Mouse (Mus musculus) CH12.LX (cell line): ENCODE data around the gene Kcnab3. TPM values are rescaled to one million over a fixed set of nuclear protein-coding genes. Genes with fewer than 3 reads are reported as not detected.

Experiments used
- DNase-seq: peaks from one replicate; pipeline ENCODE4 v3.0.0-alpha.2; 2013; ENCODE audit errors: extremely low read depth
- H3K27ac ChIP-seq: 2 replicates; pipeline ENCODE4 v1.5.1; 2012; ENCODE audit warnings: low read depth, mild to moderate bottlenecking, control low read depth, moderate library complexity; ENCODE audit not compliant: insufficient read depth
- H3K27me3 ChIP-seq: replicated peaks from 2 replicates; pipeline ENCODE3; 2012; ENCODE audit warnings: inconsistent platforms
- H3K36me3 ChIP-seq, 2 experiments: replicated peaks in 1 of 2; 2 replicates each; pipeline versions ENCODE3 to v1.6.1; 2012; ENCODE audit warnings: inconsistent platforms in 1 of 2, low read length in 1 of 2, mild to moderate bottlenecking in 1 of 2, mixed read lengths in 1 of 2, moderate library complexity in 1 of 2; ENCODE audit not compliant: control insufficient read depth in 1 of 2, insufficient read depth in 1 of 2
- H3K4me1 ChIP-seq, 2 experiments: 2 replicates each; pipeline ENCODE4 v1.6.1; 2012; ENCODE audit warnings: inconsistent platforms in 1 of 2, moderate library complexity in 1 of 2; ENCODE audit not compliant: insufficient read depth in 2 of 2, control insufficient read depth in 1 of 2
- H3K4me2 ChIP-seq: 2 replicates; pipeline ENCODE4 v1.6.1; 2012; ENCODE audit warnings: low read depth, mild to moderate bottlenecking, control low read depth; ENCODE audit not compliant: poor library complexity, insufficient read depth, severe bottlenecking
- H3K4me3 ChIP-seq, 3 experiments: fragments of 150-350 bp in 1 of 3; sonication (generic) in 1 of 3; replicated peaks in 1 of 3; 2 replicates each; pipeline versions ENCODE3 to v1.5.1; 2011 to 2012; ENCODE audit warnings: low read depth in 2 of 3, low read length in 2 of 3, mild to moderate bottlenecking in 2 of 3, moderate library complexity in 2 of 3, control low read depth in 1 of 3, improper control_type of control experiment in 1 of 3, inconsistent platforms in 1 of 3, mixed read lengths in 1 of 3; ENCODE audit not compliant: poor library complexity in 1 of 3
- H3K79me2 ChIP-seq: replicated peaks from 2 replicates; pipeline ENCODE4 v1.6.1; 2012; ENCODE audit warnings: mild to moderate bottlenecking, moderate library complexity; ENCODE audit not compliant: control insufficient read depth, poor library complexity, insufficient read depth, severe bottlenecking; ENCODE audit errors: extremely low read depth
- H3K9ac ChIP-seq: 2 replicates; pipeline ENCODE4 v1.6.1; 2012; ENCODE audit warnings: low read depth, mild to moderate bottlenecking, control low read depth, moderate library complexity; ENCODE audit not compliant: insufficient read depth
- H3K9me3 ChIP-seq: replicated peaks from 2 replicates; pipeline ENCODE3; 2012; ENCODE audit warnings: low read length, inconsistent platforms, mixed read lengths
- BHLHE40 ChIP-seq: IDR thresholded peaks from 2 replicates; pipeline ENCODE4 v1.6.1; 2011; ENCODE audit warnings: mild to moderate bottlenecking, low read depth, low read length, improper control_type of control experiment
- CHD1 ChIP-seq: IDR thresholded peaks from 2 replicates; pipeline ENCODE4 v1.6.1; 2012; ENCODE audit warnings: low read depth, low read length, improper control_type of control experiment, inconsistent platforms
- CHD2 ChIP-seq: IDR thresholded peaks from 2 replicates; pipeline ENCODE4 v1.6.1; 2011; ENCODE audit warnings: low read length, improper control_type of control experiment
- E2F4 ChIP-seq: IDR thresholded peaks from 2 replicates; pipeline ENCODE4 v1.6.1; 2011; ENCODE audit warnings: low read depth, low read length, improper control_type of control experiment; ENCODE audit not compliant: insufficient replicate concordance
- ETS1 ChIP-seq: conservative IDR thresholded peaks from 2 replicates; pipeline ENCODE4 v1.6.1; 2012; ENCODE audit warnings: low read depth, mild to moderate bottlenecking, inconsistent platforms, low read length, improper control_type of control experiment, moderate library complexity
- IRF4 ChIP-seq: IDR thresholded peaks from 2 replicates; pipeline ENCODE4 v1.6.1; 2014; ENCODE audit warnings: low read depth, mild to moderate bottlenecking, inconsistent platforms, low read length, improper control_type of control experiment
- JUND ChIP-seq: conservative IDR thresholded peaks from 2 replicates; pipeline ENCODE4 v1.6.1; 2011; ENCODE audit warnings: low read depth, low read length, improper control_type of control experiment
- MAFK ChIP-seq: IDR thresholded peaks from 2 replicates; pipeline ENCODE4 v1.6.1; 2011; ENCODE audit warnings: low read length, improper control_type of control experiment; ENCODE audit not compliant: insufficient replicate concordance
- MAX ChIP-seq: IDR thresholded peaks from 2 replicates; pipeline ENCODE4 v1.6.1; 2011; ENCODE audit warnings: low read length, improper control_type of control experiment
- MXI1 ChIP-seq: IDR thresholded peaks from 2 replicates; pipeline ENCODE4 v1.6.1; 2011; ENCODE audit warnings: mild to moderate bottlenecking, low read depth, low read length, improper control_type of control experiment
- PAX5 ChIP-seq: IDR thresholded peaks from 2 replicates; pipeline ENCODE4 v1.6.1; 2012; ENCODE audit warnings: low read length, inconsistent platforms, mixed read lengths
- POLR2A ChIP-seq: IDR thresholded peaks from 2 replicates; pipeline ENCODE4 v1.6.1; 2011; ENCODE audit warnings: low read depth, mild to moderate bottlenecking, improper control_type of control experiment, low read length
- RCOR1 ChIP-seq: conservative IDR thresholded peaks from 2 replicates; pipeline ENCODE4 v1.6.1; 2012; ENCODE audit warnings: low read depth, mild to moderate bottlenecking, inconsistent platforms, low read length, improper control_type of control experiment
- SIN3A ChIP-seq: IDR thresholded peaks from 2 replicates; pipeline ENCODE4 v1.6.1; 2012; ENCODE audit warnings: low read length, improper control_type of control experiment, inconsistent platforms
- ZC3H11A ChIP-seq: IDR thresholded peaks from 2 replicates; pipeline ENCODE4 v1.6.1; 2012; ENCODE audit warnings: low read depth, mild to moderate bottlenecking, inconsistent platforms, low read length, improper control_type of control experiment
- ZNF384 ChIP-seq: IDR thresholded peaks from 2 replicates; pipeline ENCODE4 v1.6.1; 2012; ENCODE audit warnings: low read depth, low read length, improper control_type of control experiment, inconsistent platforms
- dilution Hi-C: fragments of 300-500 bp; cut with MboI; formaldehyde crosslinking; loops from 2 replicates; pipeline ENCODE4 v1.14.3; 2020; ENCODE audit warnings: low sequenced_read_pairs; ENCODE audit not compliant: extremely low pct_unique_long_range_greater_than_20kb, extremely low pct_ligation_motif_present
- in situ Hi-C: fragments of 300-500 bp; cut with MboI; formaldehyde crosslinking; loops from 3 replicates; pipeline ENCODE4 v1.14.3; 2019; ENCODE audit warnings: low sequenced_read_pairs, low pct_ligation_motif_present, low pct_unique_long_range_greater_than_20kb, mixed read lengths
- polyA plus RNA-seq: library from polyadenylated mRNA; unstranded; fragments of >175 nt; gene quantifications from 2 replicates; pipeline ENCODE4 v1.2.1, GENCODE M21; 2012; ENCODE audit warnings: low read depth; ENCODE audit not compliant: insufficient read length
- total RNA-seq, 2 experiments: library from RNA; depleted of rRNA; stranded (reverse); fragments of 300-350 nt in 1 of 2; fragments of >200 nt in 1 of 2; gene quantifications; 2 replicates each; pipeline ENCODE4 v1.2.3; 2012 to 2014

Gene Kcnab3
- total and polyA plus RNA-seq, 3 experiments: 0.39 to 1.1 TPM; not detected in 1

- Histone ChIP-seq H3K27ac (no peak overlapping the region), H3K9me3 (no peaks in the 10 kb centered on the region), H3K4me1 (peaks cover 0 to 11% of the 10 kb centered on the region in 2 experiments; a peak in 2 of 4 replicates), H3K4me3 (no peak overlapping the region), H3K36me3 (peaks cover 53 to 89% of the 10 kb centered on the region in 2 experiments), H3K79me2 (no peaks in the 10 kb centered on the region), H3K4me2 (no peak overlapping the region), H3K27me3 (no peaks in the 10 kb centered on the region), H3K9ac (no peak overlapping the region)
- no peak for DNase-seq
- dilution Hi-C loops (no loop called here), in situ Hi-C loops (no loop called here)
- TF ChIP-seq E2F4 (no peak), ETS1 (no peak), ZC3H11A (no peak), CHD1 (no peak), CHD2 (no peak), JUND (no peak)
Measured at GRCm38 (mm10) chr11:69346441-69346840, 20.4 kb downstream of the Kcnab3 start.

GRCm38 (mm10) chr11:69356544-69356943, 30.5 kb downstream of the Kcnab3 start:
- H3K36me3 ChIP-seq: peaks cover 77 to 98% of the 10 kb centered on the region in 2 experiments
- TF ChIP-seq POLR2A (no peak), MAFK (no peak), IRF4 (no peak), RCOR1 (no peak), ZNF384 (no peak), CHD2 (no peak), SIN3A (no peak), MAX (no peak)
- in situ Hi-C loops: no loop called here

GRCm38 (mm10) chr11:69357690-69358089, 31.6 kb downstream of the Kcnab3 start:
- Histone ChIP-seq H3K79me2 (no peaks in the 10 kb centered on the region), H3K9me3 (no peaks in the 10 kb centered on the region), H3K27ac (no peak overlapping the region), H3K36me3 (peaks cover 75 to 98% of the 10 kb centered on the region in 2 experiments), H3K4me1 (peaks cover 0 to 2% of the 10 kb centered on the region in 2 experiments; a peak in 1 of 4 replicates), H3K9ac (no peak overlapping the region), H3K27me3 (no peaks in the 10 kb centered on the region), H3K4me2 (no peak overlapping the region), H3K4me3 (no peak overlapping the region)
- no peak for DNase-seq
- TF ChIP-seq MXI1: no peak
- no peak for TF ChIP-seq BHLHE40
- no peak for TF ChIP-seq PAX5
- dilution Hi-C loops (no loop called here), in situ Hi-C loops (no loop called here)

More at GRCm38 (mm10) chr11:69356544-69356943, 30.5 kb downstream of the Kcnab3 start:
- no peaks in the 10 kb centered on the region for H3K9me3 ChIP-seq
- DNase-seq: no peak
- no peaks in the 10 kb centered on the region for H3K4me1 ChIP-seq
- no peak overlapping the region for H3K4me3 ChIP-seq
- dilution Hi-C loops: no loop called here
- no peaks in the 10 kb centered on the region for H3K27me3 ChIP-seq
- no peak overlapping the region for H3K9ac ChIP-seq
- no peak overlapping the region for H3K4me2 ChIP-seq
- no peaks in the 10 kb centered on the region for H3K79me2 ChIP-seq
- no peak overlapping the region for H3K27ac ChIP-seq
